Mouse (Mus musculus) left cerebral cortex, adult 8-10 months (tissue): ENCODE data around the gene Shtn1. TPM values are rescaled to one million over a fixed set of nuclear protein-coding genes. Genes with fewer than 3 reads are reported as not detected.

ENCODE experiments used
- DNase-seq, 2 experiments: peaks; one replicate each; pipeline ENCODE4 v3.0.0; 2022; ENCODE audit warnings: low spot score in 2 of 2
- total RNA-seq, 4 experiments: library from RNA; stranded (reverse); gene quantifications; 2 replicates each; pipeline ENCODE4 v1.2.4; 2022

Shtn1 gene
- total RNA-seq, 4 experiments from 2014 or later: 24.2 to 26.9 (median 25.7) TPM

DNA sequence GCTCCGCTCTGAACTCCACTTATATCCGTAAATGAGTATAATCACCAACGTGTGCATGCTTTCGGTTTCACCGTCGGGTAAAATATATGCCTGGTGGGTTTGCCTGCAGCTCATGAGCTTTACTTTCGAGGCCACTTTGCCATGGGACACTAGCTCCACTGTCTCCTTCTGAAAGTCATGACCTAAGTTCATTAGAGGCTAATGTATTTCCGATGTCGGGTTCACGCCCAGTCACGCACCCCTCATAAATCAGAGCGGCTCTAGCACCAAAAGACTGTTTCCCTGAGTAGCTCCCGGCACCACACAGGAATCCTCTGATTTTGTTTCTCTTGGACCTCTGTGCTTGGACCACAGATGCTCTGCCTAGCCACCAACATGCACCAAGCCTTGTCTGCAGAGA lies 105.1 kb downstream of the Shtn1 start:
- no peak for DNase-seq

DNA sequence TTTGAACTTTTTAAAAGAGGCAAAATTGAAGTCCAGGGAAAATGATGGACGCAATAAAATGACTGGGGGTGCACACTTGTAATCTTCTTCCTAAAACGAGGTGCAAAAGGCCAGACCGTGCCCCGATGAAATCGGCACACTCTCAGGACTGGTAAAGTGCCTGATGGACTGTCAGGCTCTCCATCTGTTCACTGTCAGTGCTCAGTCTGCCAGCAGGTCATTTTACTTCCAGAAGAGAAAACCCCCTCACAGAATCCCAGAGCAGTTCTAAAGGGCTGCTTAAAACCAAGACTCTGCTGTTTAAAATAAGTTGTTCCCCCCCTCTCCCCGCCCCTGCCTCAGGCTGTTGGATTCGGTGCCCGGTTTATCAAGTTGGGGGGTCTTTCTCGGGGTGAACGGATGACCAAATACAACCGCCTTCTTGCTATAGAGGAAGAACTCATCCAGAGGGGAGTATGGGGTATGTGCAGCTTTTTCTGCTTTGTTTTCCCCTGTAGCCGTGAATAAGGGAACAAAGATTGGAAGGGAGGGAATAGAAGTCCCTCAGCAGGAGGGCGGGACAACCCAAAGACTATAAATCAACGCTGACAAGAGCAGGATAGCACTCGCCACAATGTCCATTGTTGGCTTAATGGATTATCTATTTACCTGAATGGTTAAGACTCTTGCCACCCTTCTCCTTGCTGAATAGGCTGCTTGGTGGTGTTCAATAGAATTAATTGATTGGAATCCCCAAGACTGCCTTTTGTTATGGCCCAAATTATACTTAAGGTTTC lies 107.0 kb downstream of the Shtn1 start:
- DNase-seq: no peak

DNA sequence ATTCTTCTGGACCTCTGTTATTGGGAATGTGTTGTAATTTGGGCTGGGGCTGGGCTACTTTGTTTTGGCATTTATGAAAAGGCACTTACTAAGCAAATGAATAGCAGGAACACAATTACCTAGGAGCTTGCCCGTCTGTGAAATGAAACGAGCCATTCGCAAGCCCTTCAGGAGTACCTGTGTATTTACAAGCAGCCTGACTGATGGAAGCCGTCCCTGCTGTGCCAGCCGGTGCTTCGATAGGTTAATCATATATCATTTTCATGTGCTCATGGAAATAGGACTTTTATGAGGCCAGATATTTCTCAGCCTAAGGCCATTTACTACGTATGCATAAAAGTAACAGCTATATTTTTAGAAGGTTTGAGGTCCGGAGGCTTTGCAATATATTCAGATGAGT lies 112.9 kb downstream of the Shtn1 start:
- DNase-seq: no peak

DNA sequence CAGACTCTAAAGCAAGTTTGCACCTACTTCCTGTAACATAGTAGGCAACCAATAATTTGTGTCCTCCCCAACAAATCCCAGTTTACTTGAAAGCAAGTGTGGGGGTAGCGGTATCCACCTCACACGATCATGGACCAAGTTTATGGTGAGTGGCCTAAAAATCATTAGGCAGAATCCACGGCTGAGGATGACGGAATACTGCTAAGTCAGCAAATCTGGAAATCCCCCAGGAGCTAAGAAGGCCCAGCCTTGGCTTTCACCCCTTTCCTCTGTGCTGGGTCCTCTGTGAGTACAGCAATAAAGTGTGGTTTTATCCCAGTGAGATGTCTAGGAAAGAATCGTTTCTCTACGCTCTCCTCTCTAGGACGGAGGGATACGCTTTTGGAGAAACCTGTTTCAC lies 121.1 kb downstream of the Shtn1 start:
- DNase-seq: no peak

DNA sequence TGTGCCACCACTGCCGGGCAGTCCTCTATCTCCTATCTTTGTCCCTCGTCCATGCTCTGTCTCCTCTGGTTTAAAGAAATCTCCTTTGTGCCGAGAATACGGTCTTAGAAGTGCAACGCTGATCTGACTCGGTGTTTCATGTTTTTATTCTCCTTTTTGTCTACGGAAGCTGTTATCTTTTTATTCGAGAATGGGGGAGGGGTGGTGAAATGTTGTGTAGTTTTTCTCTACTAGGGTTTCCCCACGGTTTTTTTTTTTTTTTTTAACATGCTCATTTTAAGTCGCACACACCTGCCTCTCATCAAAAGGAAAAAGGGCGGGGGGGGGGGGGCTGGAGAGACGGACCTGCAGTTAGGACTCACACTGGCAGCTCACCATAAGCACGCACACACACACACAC lies 123.7 kb downstream of the Shtn1 start:
- no peak for DNase-seq

DNA sequence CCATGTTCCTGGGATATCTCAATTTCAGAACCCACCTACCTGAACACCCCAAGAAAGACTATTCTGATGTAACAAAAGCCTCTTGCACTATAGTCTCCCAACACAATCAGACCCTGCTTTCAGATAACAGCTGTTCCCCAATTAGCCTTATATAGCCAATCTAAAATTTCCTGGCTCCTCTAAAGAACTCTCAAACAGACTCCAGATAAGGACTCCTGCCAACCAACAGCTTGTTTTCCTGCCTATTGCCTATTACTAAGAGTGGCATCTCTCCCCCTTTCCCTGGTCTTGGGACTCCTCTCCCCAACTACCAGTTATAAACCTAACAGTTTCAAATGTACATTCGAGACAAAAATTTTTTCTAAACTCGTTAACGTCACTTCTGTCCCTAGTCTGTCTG lies 124.4 kb downstream of the Shtn1 start:
- DNase-seq: no peak

DNA sequence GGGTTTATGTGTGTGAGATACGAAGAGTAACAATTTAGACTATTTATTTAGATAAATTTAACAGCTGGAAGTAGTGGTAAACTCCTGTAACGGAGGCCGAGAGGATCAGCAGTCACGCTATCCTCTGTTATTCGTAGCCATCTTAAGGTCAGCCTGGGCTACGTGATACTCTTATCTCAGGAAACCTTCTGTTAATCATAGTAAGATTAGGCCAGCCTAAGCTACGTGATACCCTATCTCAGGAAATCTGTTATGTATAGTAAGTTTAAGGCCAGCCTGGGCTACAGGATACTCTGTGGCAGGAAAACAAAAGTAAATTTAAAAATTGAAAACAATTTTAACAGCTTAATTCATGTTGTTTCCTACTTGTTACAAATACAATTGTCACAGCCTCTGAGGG lies 129.9 kb downstream of the Shtn1 start:
- DNase-seq: no peak

DNA sequence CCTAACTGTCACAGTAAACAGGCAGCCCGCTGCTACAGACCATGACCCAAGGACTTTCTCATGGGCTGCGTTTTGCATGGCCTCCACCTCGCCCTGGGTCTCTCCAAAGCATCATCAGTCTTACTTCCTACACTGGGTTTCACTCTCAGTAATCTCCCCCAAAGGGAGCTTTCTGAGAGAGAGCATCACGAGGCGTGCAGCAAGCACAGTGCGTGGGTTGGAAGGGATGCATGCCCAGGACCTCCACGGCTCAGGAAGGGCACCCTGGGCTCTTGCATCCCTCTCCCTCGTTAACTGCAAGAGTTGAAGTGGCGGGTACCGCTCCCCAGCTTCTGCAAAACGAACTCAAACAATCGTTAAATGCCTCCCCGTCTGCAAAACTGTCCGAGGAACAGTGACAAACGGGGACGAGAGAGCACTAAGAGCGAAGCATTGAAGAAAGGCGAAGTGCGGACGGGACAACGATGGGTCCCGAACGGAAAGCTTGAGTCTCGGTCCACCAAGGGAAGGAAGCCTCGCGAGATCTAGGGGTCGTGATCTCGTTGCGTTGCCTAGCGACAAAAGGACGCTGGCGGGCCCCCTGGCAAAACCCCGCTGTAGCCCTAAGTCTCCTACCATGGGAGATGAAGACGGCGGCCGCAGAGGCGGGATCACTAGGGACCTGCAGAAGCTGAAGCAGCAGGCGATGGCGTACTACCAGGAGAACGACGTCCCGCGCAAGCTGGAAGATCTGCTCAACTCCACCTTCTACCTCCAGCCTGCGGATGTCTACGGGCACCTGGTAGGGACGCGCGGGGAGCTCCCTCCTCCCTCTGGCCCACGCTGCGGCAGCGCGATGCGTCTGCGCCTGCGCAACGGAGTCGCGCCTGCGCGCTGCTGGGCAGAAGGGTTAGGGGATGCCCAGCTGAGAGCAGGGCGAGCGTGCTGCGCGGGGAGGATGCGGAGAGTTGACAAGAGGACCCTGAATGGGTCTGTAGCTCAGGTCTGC lies 132.8 kb downstream of the Shtn1 start, which contains the start of the genes Eno4 and Hspa12a:
Gene Eno4, plus strand, starts transcription at position 585 of the 988 bp plus-strand sequence.
Gene Hspa12a, minus strand, starts transcription at position 814 of the 988 bp plus-strand sequence.
- peak; percentile 94 to 95 for DNase-seq

DNA sequence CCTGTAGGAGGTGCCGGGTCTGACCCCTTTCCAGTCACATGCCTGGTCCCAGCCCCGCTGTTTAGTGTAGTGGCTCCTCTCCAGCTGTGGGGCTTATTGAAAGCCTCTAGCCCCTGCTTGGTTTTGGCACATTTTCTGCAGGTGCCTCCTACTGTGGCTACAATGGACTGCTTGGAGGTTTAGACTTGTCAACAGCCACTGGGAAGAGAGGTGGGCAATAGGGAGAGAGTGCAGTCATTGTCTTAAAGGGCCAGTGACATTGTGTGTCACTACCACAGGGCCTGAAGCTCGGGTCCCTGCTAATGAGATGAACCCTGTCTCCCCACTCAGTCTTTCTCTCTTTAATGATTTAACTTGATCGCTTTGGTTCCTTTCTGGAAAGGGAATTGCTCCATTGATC lies 142.8 kb downstream of the Shtn1 start:
- DNase-seq: no peak

DNA sequence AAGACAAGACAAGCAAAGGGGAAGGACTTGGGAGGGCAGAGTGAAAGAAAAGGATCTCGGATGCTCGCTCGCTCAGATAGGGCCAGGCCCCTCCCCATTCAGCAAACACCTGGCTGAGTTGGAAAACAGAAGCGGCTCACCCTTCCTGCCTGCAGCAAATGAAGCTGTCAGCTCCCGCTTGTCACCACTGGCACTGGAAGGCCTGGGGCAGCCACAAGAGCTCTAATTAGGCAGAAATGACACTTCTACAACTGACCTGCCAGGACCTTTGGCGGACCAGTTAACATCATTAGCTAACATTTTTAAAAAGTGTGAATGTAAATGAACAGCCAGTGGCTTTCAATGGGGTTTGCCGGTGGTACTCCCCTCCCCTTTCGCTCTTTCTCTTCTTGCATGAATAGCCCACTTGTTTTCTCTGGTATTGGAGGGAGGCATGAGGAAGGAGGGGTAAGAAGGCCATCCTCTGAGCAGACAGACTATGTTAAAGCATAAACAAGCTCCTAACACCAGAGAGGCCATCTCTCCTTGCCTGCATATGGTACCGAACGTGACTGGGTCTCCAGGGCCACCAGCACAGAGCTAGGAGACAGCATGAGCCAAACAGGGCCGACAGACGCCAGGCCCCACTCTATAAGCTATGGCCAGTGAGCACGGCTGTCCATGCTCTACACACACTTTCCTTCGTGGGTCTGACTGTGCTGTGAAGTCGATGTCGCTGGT lies 144.7 kb downstream of the Shtn1 start:
- DNase-seq: no peak

Other genes with a start within 250 kb of the Shtn1 start
- gene Eno4, start 132.7 kb downstream of the Shtn1 start, total RNA-seq: 1 to 10 TPM; 2.2 to 3.0 (median 2.7) TPM
- 100 to 1,000 TPM; 180 to 214 (median 195) TPM for gene Hspa12a, start 132.4 kb downstream of the Shtn1 start, total RNA-seq
- 1 to 10 TPM; 1.8 to 2.5 (median 1.9) TPM for gene Vax1, start 94.0 kb upstream of the Shtn1 start, total RNA-seq
- not detected for gene Kcnk18, start 143.1 kb upstream of the Shtn1 start, total RNA-seq
- under 1 TPM; 0.23 to 0.63 (median 0.47) TPM for gene Slc18a2, start 184.8 kb upstream of the Shtn1 start, total RNA-seq
- gene Rps12-ps3, start 246.2 kb upstream of the Shtn1 start, total RNA-seq: 100 to 1,000 TPM; 184 to 310 (median 253) TPM